Mouse (Mus musculus) MEL (cell line): ENCODE results near the gene U2af2. TPM values are rescaled to one million over a fixed set of nuclear protein-coding genes. Genes with fewer than 3 reads are reported as not detected.

Experiments
- DNase-seq: peaks from one replicate; pipeline ENCODE4 v3.0.0; 2011; ENCODE audit warnings: low read depth, low spot score
- H3K27ac ChIP-seq: 2 replicates; pipeline ENCODE4 v1.5.1; 2012; ENCODE audit warnings: low read depth, mild to moderate bottlenecking, control low read depth, low read length, moderate library complexity; ENCODE audit not compliant: control insufficient read depth
- H3K27me3 ChIP-seq, 2 experiments: fragments of 150-350 bp in 1 of 2; sonication (generic) in 1 of 2; 2 replicates each; pipeline ENCODE4 v1.6.1; 2012; ENCODE audit warnings: low read length in 2 of 2, mild to moderate bottlenecking in 2 of 2, improper control_type of control experiment in 1 of 2, moderate library complexity in 1 of 2; ENCODE audit not compliant: insufficient read depth in 2 of 2, control insufficient read depth in 1 of 2
- H3K36me3 ChIP-seq, 2 experiments: 2 replicates each; pipeline ENCODE4 v1.6.1; 2012 to 2014; ENCODE audit warnings: low read length in 2 of 2, improper control_type of control experiment in 1 of 2, inconsistent platforms in 1 of 2, mild to moderate bottlenecking in 1 of 2; ENCODE audit not compliant: insufficient read depth in 2 of 2, control insufficient read depth in 1 of 2
- H3K4me1 ChIP-seq, 2 experiments: fragments of 150-350 bp in 1 of 2; sonication (generic) in 1 of 2; 2 replicates each; pipeline ENCODE4 v1.6.1; 2012; ENCODE audit warnings: low read length in 2 of 2, improper control_type of control experiment in 1 of 2, mild to moderate bottlenecking in 1 of 2; ENCODE audit not compliant: insufficient read depth in 2 of 2, control insufficient read depth in 1 of 2
- H3K4me3 ChIP-seq, 2 experiments: fragments of 150-350 bp in 1 of 2; sonication (generic) in 1 of 2; 2 replicates each; pipeline ENCODE4 v1.5.1; 2012; ENCODE audit warnings: low read depth in 2 of 2, low read length in 2 of 2, mild to moderate bottlenecking in 2 of 2, moderate library complexity in 2 of 2, control low read depth in 1 of 2, improper control_type of control experiment in 1 of 2; ENCODE audit not compliant: control insufficient read depth in 1 of 2, insufficient read depth in 1 of 2
- H3K79me2 ChIP-seq: 2 replicates; pipeline ENCODE4 v1.6.1; 2012; ENCODE audit warnings: mild to moderate bottlenecking, low read length, moderate library complexity; ENCODE audit not compliant: control insufficient read depth, poor library complexity, insufficient read depth
- H3K9ac ChIP-seq: 2 replicates; pipeline ENCODE4 v1.6.1; 2012; ENCODE audit warnings: low read depth, mild to moderate bottlenecking, control low read depth, low read length, moderate library complexity; ENCODE audit not compliant: control insufficient read depth, poor library complexity, severe bottlenecking
- H3K9me3 ChIP-seq: fragments of 150-350 bp; sonication (generic); replicated peaks from 2 replicates; pipeline ENCODE4 v1.6.1; 2012; ENCODE audit warnings: mild to moderate bottlenecking, low read length, improper control_type of control experiment, moderate library complexity; ENCODE audit not compliant: insufficient read depth
- BHLHE40 ChIP-seq: IDR thresholded peaks from 2 replicates; pipeline ENCODE4 v1.6.1; 2012; ENCODE audit warnings: low read depth, mild to moderate bottlenecking, inconsistent platforms, low read length, improper control_type of control experiment, borderline replicate concordance
- CHD1 ChIP-seq: IDR thresholded peaks from 2 replicates; pipeline ENCODE4 v1.6.1; 2012; ENCODE audit warnings: low read depth, mild to moderate bottlenecking, inconsistent platforms, low read length, improper control_type of control experiment
- CTCF ChIP-seq, 3 experiments: IDR thresholded peaks in 2 of 3; conservative IDR thresholded peaks in 1 of 3; 2 replicates each; pipeline ENCODE4 v1.5.1; 2011 to 2012; ENCODE audit warnings: low read length in 3 of 3, low read depth in 2 of 3, mild to moderate bottlenecking in 2 of 3, improper control_type of control experiment in 1 of 3, inconsistent platforms in 1 of 3, mixed read lengths in 1 of 3, moderate library complexity in 1 of 3; ENCODE audit not compliant: control insufficient read depth in 1 of 3, insufficient read depth in 1 of 3, poor library complexity in 1 of 3, severe bottlenecking in 1 of 3
- EP300 ChIP-seq, 2 experiments: IDR thresholded peaks; 2 replicates each; pipeline ENCODE4 v1.6.1; 2011; ENCODE audit warnings: improper control_type of control experiment in 2 of 2, low read length in 2 of 2, low read depth in 1 of 2, mild to moderate bottlenecking in 1 of 2
- GABPA ChIP-seq: IDR thresholded peaks from 2 replicates; pipeline ENCODE4 v1.6.1; 2012; ENCODE audit warnings: low read depth, mild to moderate bottlenecking, inconsistent platforms, low read length, improper control_type of control experiment, moderate library complexity
- GATA1 ChIP-seq: IDR thresholded peaks from 2 replicates; pipeline ENCODE4 v1.6.1; 2011; ENCODE audit warnings: low read depth, low read length, improper control_type of control experiment
- HCFC1 ChIP-seq: IDR thresholded peaks from 2 replicates; pipeline ENCODE4 v1.6.1; 2012; ENCODE audit warnings: low read depth, mild to moderate bottlenecking, inconsistent platforms, low read length, improper control_type of control experiment, moderate library complexity
- MAX ChIP-seq: IDR thresholded peaks from 2 replicates; pipeline ENCODE4 v1.6.1; 2011; ENCODE audit warnings: low read length, improper control_type of control experiment
- MEF2A ChIP-seq: IDR thresholded peaks from 2 replicates; pipeline ENCODE4 v1.6.1; 2014; ENCODE audit warnings: low read depth, mild to moderate bottlenecking, inconsistent platforms, low read length, improper control_type of control experiment; ENCODE audit not compliant: poor library complexity, insufficient replicate concordance, severe bottlenecking; ENCODE audit errors: extremely low read depth
- MXI1 ChIP-seq: IDR thresholded peaks from 2 replicates; pipeline ENCODE4 v1.6.1; 2011; ENCODE audit warnings: mild to moderate bottlenecking, low read depth, low read length, improper control_type of control experiment
- NELFE ChIP-seq: IDR thresholded peaks from 2 replicates; pipeline ENCODE4 v1.6.1; 2011; ENCODE audit warnings: low read depth, low read length, improper control_type of control experiment
- NRF1 ChIP-seq: IDR thresholded peaks from 2 replicates; pipeline ENCODE4 v1.6.1; 2014; ENCODE audit warnings: low read depth, mild to moderate bottlenecking, inconsistent platforms, low read length, improper control_type of control experiment, moderate library complexity; ENCODE audit not compliant: poor library complexity, insufficient read depth, severe bottlenecking
- RAD21 ChIP-seq: IDR thresholded peaks from 2 replicates; pipeline ENCODE4 v1.6.1; 2011; ENCODE audit warnings: mild to moderate bottlenecking, low read depth, low read length, improper control_type of control experiment
- RCOR1 ChIP-seq: IDR thresholded peaks from 2 replicates; pipeline ENCODE4 v1.6.1; 2012; ENCODE audit warnings: low read depth, mild to moderate bottlenecking, inconsistent platforms, low read length, improper control_type of control experiment
- SIN3A ChIP-seq: IDR thresholded peaks from 2 replicates; pipeline ENCODE4 v1.6.1; 2012; ENCODE audit warnings: low read length, improper control_type of control experiment, inconsistent platforms
- TAL1 ChIP-seq: IDR thresholded peaks from 2 replicates; pipeline ENCODE4 v1.6.1; 2012; ENCODE audit warnings: mild to moderate bottlenecking, inconsistent platforms, low read length, moderate library complexity, mixed read lengths
- TCF12 ChIP-seq: IDR thresholded peaks from 2 replicates; pipeline ENCODE4 v1.6.1; 2014; ENCODE audit warnings: low read depth, mild to moderate bottlenecking, inconsistent platforms, low read length, improper control_type of control experiment, moderate library complexity
- USF2 ChIP-seq, 2 experiments: IDR thresholded peaks; 2 replicates each; pipeline ENCODE4 v1.6.1; 2011 to 2012; ENCODE audit warnings: improper control_type of control experiment in 2 of 2, low read length in 2 of 2, borderline replicate concordance in 1 of 2, inconsistent platforms in 1 of 2, low read depth in 1 of 2, mild to moderate bottlenecking in 1 of 2; ENCODE audit not compliant: insufficient read depth in 1 of 2
- ZC3H11A ChIP-seq: IDR thresholded peaks from 2 replicates; pipeline ENCODE4 v1.6.1; 2012; ENCODE audit warnings: low read depth, mild to moderate bottlenecking, inconsistent platforms, low read length, improper control_type of control experiment
- ZKSCAN1 ChIP-seq: IDR thresholded peaks from 2 replicates; pipeline ENCODE4 v1.6.1; 2012; ENCODE audit warnings: low read depth, mild to moderate bottlenecking, inconsistent platforms, low read length, improper control_type of control experiment, moderate library complexity
- polyA plus RNA-seq, 2 experiments: library from polyadenylated mRNA; stranded (reverse) in 1 of 2; unstranded in 1 of 2; fragments of >175 nt in 1 of 2; fragments of >200 nt in 1 of 2; gene quantifications; 2 replicates each; pipeline versions ENCODE4 v1.2.1 to v1.2.4; 2012; ENCODE audit warnings: low replicate concordance in 2 of 2, low read depth in 1 of 2; ENCODE audit not compliant: insufficient read length in 2 of 2, insufficient read depth in 1 of 2, missing spikeins in 1 of 2
- total RNA-seq: library from RNA; depleted of rRNA; stranded (reverse); fragments of 300-350 nt; gene quantifications from 2 replicates; pipeline ENCODE4 v1.2.3, GENCODE M21; 2012

Gene U2af2
- total and polyA plus RNA-seq, 3 experiments: 311 to 491 (median 477) TPM

DNA sequence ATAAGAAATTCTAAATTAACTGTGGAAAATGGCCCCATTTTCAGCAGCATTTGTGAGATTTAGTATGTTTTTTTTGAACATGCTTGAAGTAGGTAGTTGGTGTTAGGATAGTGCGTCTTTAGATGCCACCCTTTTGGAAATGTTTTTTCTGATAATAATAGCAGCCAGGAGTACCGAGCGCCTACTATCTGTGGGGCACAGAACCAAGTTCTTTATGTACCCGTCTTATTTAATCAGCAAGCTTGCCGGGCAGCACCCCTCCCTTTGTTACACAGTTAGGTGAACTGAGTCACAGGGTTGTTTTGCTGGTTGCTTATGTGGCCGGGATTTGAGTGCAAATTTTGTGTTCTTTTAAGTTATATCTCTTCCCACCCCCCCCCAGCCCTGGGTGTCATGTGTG, 19.3 kb downstream of the U2af2 start:
- Histone ChIP-seq H3K36me3 (peaks cover 24 to 51% of the 10 kb centered on the region in 2 experiments), H3K79me2 (peaks cover 43% of the 10 kb centered on the region), H3K9me3 (no peaks in the 10 kb centered on the region), H3K27me3 (no peaks in the 10 kb centered on the region), H3K4me1 (peaks cover 13 to 41% of the 10 kb centered on the region in 2 experiments)
- 0 out of 2 replicates have a peak, but pooled peaks have one; percentile 32 for TF ChIP-seq MXI1
- TF ChIP-seq ZC3H11A: no peak
- TF ChIP-seq SIN3A: peak; percentile 61; the same call in 1 of the 2 replicates
- TF ChIP-seq CHD1: no peak
- TF ChIP-seq EP300 (IDR thresholded peaks at IDR 0.05; ENCODE audit: low read depth in 1 of 2, low read length in 2 of 2): peak; percentile 43 to 73; a peak in 3 of 4 replicates
- no peak for TF ChIP-seq NELFE
- TF ChIP-seq CTCF (IDR thresholded peaks at IDR 0.05 in 2 of 3, conservative IDR thresholded peaks at IDR 0.05 in 1 of 3; ENCODE audit: control insufficient read depth in 1 of 3, insufficient read depth in 1 of 3, low read depth in 2 of 3, low read length in 3 of 3, poor library complexity in 1 of 3, severe bottlenecking in 1 of 3): peak in 1 of 3 experiments; percentile 18; a peak in 2 of 6 replicates
- peak; percentile 52; the same call in 1 of the 2 replicates for TF ChIP-seq TCF12
- peak; percentile 69 for TF ChIP-seq TAL1
- TF ChIP-seq GATA1: peak; percentile 44; the same call in 1 of the 2 replicates
- 0 out of 2 replicates have a peak, but pooled peaks have one; percentile 23 for TF ChIP-seq HCFC1
- no peak for TF ChIP-seq ZKSCAN1
- TF ChIP-seq, all 39 proteins: peak for 8
- Histone ChIP-seq H3K9ac (peak overlapping the region; percentile 91), H3K27ac (peak overlapping the region; percentile 3; the same call in 1 of the 2 replicates), H3K4me3 (peak overlapping the region; percentile 69 to 95)
- DNase-seq: peak; percentile 75

DNA sequence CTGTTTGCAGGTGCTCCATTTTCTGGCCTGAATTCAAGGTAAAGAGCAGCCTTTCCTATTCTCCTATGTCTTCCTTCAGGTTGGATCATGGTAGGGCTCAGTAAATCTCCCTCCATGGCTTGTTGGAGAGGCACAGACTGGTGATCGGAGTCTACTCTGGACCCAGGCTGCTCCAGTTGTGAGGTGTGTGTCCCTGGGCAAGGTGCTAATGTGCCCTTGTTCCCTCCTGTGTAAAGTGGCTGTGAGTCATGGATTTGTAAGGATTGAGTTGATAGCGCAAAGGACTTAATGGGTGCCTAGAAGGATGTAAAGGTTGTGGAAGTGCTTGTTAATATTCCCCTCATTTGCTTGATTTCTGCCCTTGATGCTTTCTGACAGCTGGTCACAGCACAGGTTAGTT, 20.0 kb downstream of the U2af2 start:
- TF ChIP-seq MEF2A: no peak
- TF ChIP-seq TCF12: no peak
- no peak for TF ChIP-seq RAD21
- TF ChIP-seq MAX: no peak
- no peak for TF ChIP-seq CTCF (IDR thresholded peaks at IDR 0.05 in 2 of 3, conservative IDR thresholded peaks at IDR 0.05 in 1 of 3; ENCODE audit: control insufficient read depth in 1 of 3, insufficient read depth in 1 of 3, low read depth in 2 of 3, low read length in 3 of 3, poor library complexity in 1 of 3, severe bottlenecking in 1 of 3)
- no peak for TF ChIP-seq TAL1
- TF ChIP-seq NRF1: no peak
- TF ChIP-seq ZC3H11A: no peak
- TF ChIP-seq USF2 (IDR thresholded peaks at IDR 0.05; ENCODE audit: borderline replicate concordance in 1 of 2, insufficient read depth in 1 of 2, low read depth in 1 of 2, low read length in 2 of 2): no peak
- no peak for TF ChIP-seq BHLHE40
- no peak for TF ChIP-seq RCOR1
- no peak for TF ChIP-seq GABPA
- H3K36me3 ChIP-seq: peaks cover 19 to 44% of the 10 kb centered on the region in 2 experiments
- no peak for DNase-seq
- no peaks in the 10 kb centered on the region for H3K27me3 ChIP-seq
- H3K4me3 ChIP-seq: peak overlapping the region; percentile 69 to 95
- no peak overlapping the region for H3K27ac ChIP-seq
- H3K9ac ChIP-seq: peak overlapping the region; percentile 91
- peaks cover 46% of the 10 kb centered on the region for H3K79me2 ChIP-seq
- H3K9me3 ChIP-seq: no peaks in the 10 kb centered on the region
- peaks cover 8 to 34% of the 10 kb centered on the region in 2 experiments for H3K4me1 ChIP-seq
